In the genomic region with DNA sequence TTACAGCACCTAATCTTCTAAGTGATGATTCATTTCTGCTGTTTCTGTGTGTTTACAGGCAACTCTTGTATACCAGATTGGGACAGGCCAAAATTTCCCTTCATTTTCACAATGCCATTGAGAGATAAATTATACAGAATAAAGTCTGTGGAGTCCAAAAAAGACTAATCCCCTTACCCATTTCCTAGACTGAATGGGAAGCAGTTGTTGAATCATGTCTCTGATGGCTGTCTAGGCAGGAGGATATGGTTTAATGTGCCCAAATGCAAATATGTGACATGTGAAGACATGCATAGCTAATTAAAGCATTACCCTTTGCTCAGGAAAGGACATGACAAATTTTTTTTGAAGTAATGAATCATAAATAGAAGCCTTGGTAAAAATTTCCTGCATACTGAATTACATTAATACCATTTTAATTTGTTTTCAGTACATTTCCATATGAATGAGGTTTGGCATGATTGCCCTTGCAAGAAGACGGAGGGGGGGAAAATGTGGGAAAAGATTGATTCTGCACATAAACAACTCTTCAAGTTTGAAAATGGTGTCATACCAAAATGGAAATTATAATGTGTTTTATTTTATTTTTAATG, we compare ENCODE assay signal across 19 mouse cellular contexts.
DNase-seq lines count a peak whose midpoint lies in the region; ATAC-seq and TF ChIP-seq lines count a peak whose summit lies in the region.
"Had no signal": no experiment of that assay in that cellular context is flagged by ENCODE, and none has a peak within 500 bp of the region (broad histone marks: within the 10 kb centered on the region; RNA-seq: fewer than 3 reads in every experiment).

No protein-coding gene starts in this region.

- peak; percentile 76 for DNase-seq in forebrain, embryonic 14.5 days (ENCODE audit: low spot score)
- DNase-seq in hindbrain, embryonic 14.5 days (ENCODE audit: low spot score) = peak; percentile 24
- DNase-seq in midbrain, embryonic 14.5 days = peak; percentile 45
- DNase-seq: adrenal gland, postnatal 14 days; cerebellum, adult 18-20 months; cerebellum, adult 9-11 months; gastrocnemius, postnatal 36 days; heart, adult 11 months; heart, postnatal 36 days; kidney, adult 18-20 months had no signal

- no peak for TF ChIP-seq CTCF in intestine, postnatal 0 days (IDR thresholded peaks at IDR 0.05; ENCODE audit: low read depth)

- H3K27ac ChIP-seq in forebrain, embryonic 14.5 days (ENCODE audit: low read depth, low read length) = no peak overlapping the region
- no peak overlapping the region for H3K27ac ChIP-seq in forebrain, embryonic 12.5 days
- no peak overlapping the region for H3K27ac ChIP-seq in hindbrain, embryonic 14.5 days
- no peak overlapping the region for H3K27ac ChIP-seq in hindbrain, embryonic 13.5 days
- H3K27ac ChIP-seq in midbrain, embryonic 14.5 days (replicated peaks; ENCODE audit: low read depth, low read length) = no peak overlapping the region
- no peak overlapping the region for H3K27ac ChIP-seq in midbrain, embryonic 16.5 days (ENCODE audit: low read length)
- H3K27ac ChIP-seq in intestine, postnatal 0 days (ENCODE audit: low read depth, low read length) = no peak overlapping the region
- H3K27ac ChIP-seq: heart, embryonic 13.5 days had no signal

- ATAC-seq in forebrain, embryonic 14.5 days = peak; percentile 75
- ATAC-seq in forebrain, embryonic 12.5 days (ENCODE audit: low FRiP score) = no peak
- ATAC-seq in hindbrain, embryonic 14.5 days (ENCODE audit: low FRiP score) = no peak; the same call in 1 of the 2 replicates
- no peak for ATAC-seq in hindbrain, embryonic 13.5 days (ENCODE audit: low FRiP score)
- ATAC-seq in midbrain, embryonic 14.5 days (ENCODE audit: low FRiP score, low TSS enrichment) = peak; percentile 58; the same call in 1 of the 2 replicates
- no peak for ATAC-seq in midbrain, embryonic 16.5 days
- ATAC-seq in intestine, postnatal 0 days = no peak
- ATAC-seq: activated CD4-positive, CD25-positive, alpha-beta regulatory T cell, adult 4 months; hindbrain, embryonic 16.5 days; Patski had no signal

- H3K27me3 ChIP-seq in forebrain, embryonic 14.5 days (replicated peaks; ENCODE audit: control insufficient read depth, insufficient read depth, low read length) = no peaks in the 10 kb centered on the region
- H3K27me3 ChIP-seq in forebrain, embryonic 12.5 days = no peaks in the 10 kb centered on the region
- no peaks in the 10 kb centered on the region for H3K27me3 ChIP-seq in hindbrain, embryonic 14.5 days (ENCODE audit: control insufficient read depth, insufficient read depth, low read length)
- no peaks in the 10 kb centered on the region for H3K27me3 ChIP-seq in hindbrain, embryonic 13.5 days
- no peaks in the 10 kb centered on the region for H3K27me3 ChIP-seq in midbrain, embryonic 14.5 days (ENCODE audit: control insufficient read depth, insufficient read depth, low read length)
- no peaks in the 10 kb centered on the region for H3K27me3 ChIP-seq in midbrain, embryonic 16.5 days (ENCODE audit: control insufficient read depth, insufficient read depth, low read depth, low read length)
- no peaks in the 10 kb centered on the region for H3K27me3 ChIP-seq in intestine, postnatal 0 days (replicated peaks; ENCODE audit: control insufficient read depth, insufficient read depth, low read length)
- H3K27me3 ChIP-seq: CH12.LX; heart, embryonic 13.5 days; Patski had no signal

- peaks cover 3% of the 10 kb centered on the region; the same call in 1 of the 2 replicates for H3K4me1 ChIP-seq in forebrain, embryonic 14.5 days (ENCODE audit: control insufficient read depth, insufficient read depth, low read length)
- peaks cover 3% of the 10 kb centered on the region; the same call in 1 of the 2 replicates for H3K4me1 ChIP-seq in forebrain, embryonic 12.5 days
- H3K4me1 ChIP-seq in hindbrain, embryonic 14.5 days (replicated peaks; ENCODE audit: control insufficient read depth, insufficient read depth, low read length) = no peaks in the 10 kb centered on the region
- H3K4me1 ChIP-seq in hindbrain, embryonic 13.5 days (replicated peaks) = no peaks in the 10 kb centered on the region
- no peaks in the 10 kb centered on the region for H3K4me1 ChIP-seq in midbrain, embryonic 14.5 days (ENCODE audit: control insufficient read depth, insufficient read depth, low read length)
- no peaks in the 10 kb centered on the region; the same call in 1 of the 2 replicates for H3K4me1 ChIP-seq in midbrain, embryonic 16.5 days (ENCODE audit: control insufficient read depth, insufficient read depth, low read length)
- H3K4me1 ChIP-seq in intestine, postnatal 0 days (replicated peaks; ENCODE audit: control insufficient read depth, insufficient read depth, low read length) = no peaks in the 10 kb centered on the region

- no peak overlapping the region for H3K4me2 ChIP-seq in forebrain, embryonic 14.5 days (ENCODE audit: low read length)
- no peak overlapping the region for H3K4me2 ChIP-seq in forebrain, embryonic 12.5 days
- H3K4me2 ChIP-seq in hindbrain, embryonic 14.5 days (replicated peaks) = no peak overlapping the region
- no peak overlapping the region for H3K4me2 ChIP-seq in hindbrain, embryonic 13.5 days
- no peak overlapping the region for H3K4me2 ChIP-seq in midbrain, embryonic 14.5 days (ENCODE audit: low read length)
- H3K4me2 ChIP-seq in midbrain, embryonic 16.5 days (ENCODE audit: low read length) = no peak overlapping the region
- no peak overlapping the region for H3K4me2 ChIP-seq in intestine, postnatal 0 days (replicated peaks; ENCODE audit: low read depth)
- H3K4me2 ChIP-seq: heart, embryonic 13.5 days had no signal

- H3K4me3 ChIP-seq in forebrain, embryonic 14.5 days (ENCODE audit: low read depth, low read length) = no peak overlapping the region
- H3K4me3 ChIP-seq in forebrain, embryonic 12.5 days (replicated peaks) = no peak overlapping the region
- no peak overlapping the region for H3K4me3 ChIP-seq in hindbrain, embryonic 14.5 days (replicated peaks; ENCODE audit: low read length)
- H3K4me3 ChIP-seq in hindbrain, embryonic 13.5 days = no peak overlapping the region
- no peak overlapping the region for H3K4me3 ChIP-seq in midbrain, embryonic 14.5 days (replicated peaks; ENCODE audit: low read depth, low read length)
- H3K4me3 ChIP-seq in midbrain, embryonic 16.5 days (ENCODE audit: low read depth, low read length) = no peak overlapping the region
- no peak overlapping the region for H3K4me3 ChIP-seq in intestine, postnatal 0 days (ENCODE audit: low read depth, low read length)
- H3K4me3 ChIP-seq: heart, embryonic 13.5 days had no signal

- no peak overlapping the region for H3K9ac ChIP-seq in forebrain, embryonic 14.5 days (ENCODE audit: low read length)
- H3K9ac ChIP-seq in forebrain, embryonic 12.5 days = no peak overlapping the region
- no peak overlapping the region for H3K9ac ChIP-seq in hindbrain, embryonic 14.5 days
- H3K9ac ChIP-seq in hindbrain, embryonic 13.5 days = no peak overlapping the region
- no peak overlapping the region for H3K9ac ChIP-seq in midbrain, embryonic 14.5 days (replicated peaks; ENCODE audit: low read length)
- H3K9ac ChIP-seq in midbrain, embryonic 16.5 days (ENCODE audit: low read depth, low read length) = no peak overlapping the region
- H3K9ac ChIP-seq in intestine, postnatal 0 days (ENCODE audit: low read depth, low read length) = no peak overlapping the region
- H3K9ac ChIP-seq: heart, embryonic 13.5 days had no signal

- no peaks in the 10 kb centered on the region for H3K9me3 ChIP-seq in forebrain, embryonic 14.5 days (replicated peaks; ENCODE audit: control insufficient read depth, low read length)
- no peaks in the 10 kb centered on the region for H3K9me3 ChIP-seq in forebrain, embryonic 12.5 days
- H3K9me3 ChIP-seq in hindbrain, embryonic 14.5 days (ENCODE audit: control insufficient read depth, low read length) = no peaks in the 10 kb centered on the region
- no peaks in the 10 kb centered on the region for H3K9me3 ChIP-seq in hindbrain, embryonic 13.5 days
- no peaks in the 10 kb centered on the region for H3K9me3 ChIP-seq in midbrain, embryonic 14.5 days (ENCODE audit: control insufficient read depth, low read length)
- H3K9me3 ChIP-seq in midbrain, embryonic 16.5 days (replicated peaks; ENCODE audit: control insufficient read depth, low read length, poor library complexity, severe bottlenecking) = no peaks in the 10 kb centered on the region
- H3K9me3 ChIP-seq in intestine, postnatal 0 days (ENCODE audit: control insufficient read depth) = no peaks in the 10 kb centered on the region
- H3K9me3 ChIP-seq: heart, embryonic 13.5 days had no signal

- 13% methylated on average over 1 of the region's 1 CpGs for WGBS in forebrain, embryonic 14.5 days
- WGBS in forebrain, embryonic 12.5 days = 38% methylated on average over 1 of the region's 1 CpGs
- 19% methylated on average over 1 of the region's 1 CpGs for WGBS in hindbrain, embryonic 14.5 days
- 31% methylated on average over 1 of the region's 1 CpGs for WGBS in hindbrain, embryonic 13.5 days
- WGBS in midbrain, embryonic 14.5 days = 17% methylated on average over 1 of the region's 1 CpGs
- 32% methylated on average over 1 of the region's 1 CpGs for WGBS in midbrain, embryonic 16.5 days
- 97% methylated on average over 1 of the region's 1 CpGs for WGBS in intestine, postnatal 0 days

- H3K36me3 ChIP-seq in forebrain, embryonic 14.5 days (ENCODE audit: control insufficient read depth, insufficient read depth, low read length) = no peaks in the 10 kb centered on the region
- no peaks in the 10 kb centered on the region for H3K36me3 ChIP-seq in forebrain, embryonic 12.5 days (replicated peaks)
- H3K36me3 ChIP-seq in hindbrain, embryonic 14.5 days (replicated peaks; ENCODE audit: control insufficient read depth, insufficient read depth) = no peaks in the 10 kb centered on the region
- H3K36me3 ChIP-seq in hindbrain, embryonic 13.5 days = no peaks in the 10 kb centered on the region
- no peaks in the 10 kb centered on the region for H3K36me3 ChIP-seq in midbrain, embryonic 14.5 days (ENCODE audit: control insufficient read depth, insufficient read depth, low read length)
- H3K36me3 ChIP-seq in midbrain, embryonic 16.5 days (ENCODE audit: control insufficient read depth, insufficient read depth, low read length) = no peaks in the 10 kb centered on the region
- no peaks in the 10 kb centered on the region for H3K36me3 ChIP-seq in intestine, postnatal 0 days (ENCODE audit: control insufficient read depth, insufficient read depth)
- H3K36me3 ChIP-seq: heart, embryonic 13.5 days had no signal

Comparison
In these comparisons a context has a peak if more than half of its experiments do, and no peak if none do; other contexts are left out.
1. ATAC-seq: peak in forebrain, embryonic 14.5 days (single experiment) and midbrain, embryonic 14.5 days (single experiment); none in forebrain, embryonic 12.5 days (single experiment), hindbrain, embryonic 14.5 days (single experiment), hindbrain, embryonic 13.5 days (single experiment), midbrain, embryonic 16.5 days (single experiment) and intestine, postnatal 0 days (single experiment).
2. DNase-seq: peak in every context shown above with its lines; median percentile 76 in forebrain, embryonic 14.5 days; 45 in midbrain, embryonic 14.5 days; 24 in hindbrain, embryonic 14.5 days.